Mouse (Mus musculus) ES-E14 (cell line): Measurements from ENCODE around the gene Man2a1.

ENCODE experiments used
- CHD2 ChIP-seq: IDR thresholded peaks from 2 replicates; pipeline ENCODE4 v1.6.1; 2014; ENCODE audit warnings: mild to moderate bottlenecking, low read depth, low read length, inconsistent platforms
- HCFC1 ChIP-seq: IDR thresholded peaks from 2 replicates; pipeline ENCODE4 v1.6.1; 2012; ENCODE audit warnings: low read length, inconsistent platforms, borderline replicate concordance; ENCODE audit not compliant: insufficient read depth
- MAFK ChIP-seq: IDR thresholded peaks from 2 replicates; pipeline ENCODE4 v1.6.1; 2014; ENCODE audit warnings: mild to moderate bottlenecking, low read depth, low read length, inconsistent platforms; ENCODE audit not compliant: insufficient read depth
- ZC3H11A ChIP-seq: IDR thresholded peaks from 2 replicates; pipeline ENCODE4 v1.6.1; 2012; ENCODE audit warnings: low read depth, mild to moderate bottlenecking, inconsistent platforms, low read length, borderline replicate concordance
- ZNF384 ChIP-seq: IDR thresholded peaks from 2 replicates; pipeline ENCODE4 v1.6.1; 2012; ENCODE audit warnings: low read depth, low read length, inconsistent platforms

GRCm38 (mm10) chr17:64753507-64753906 is 153.0 kb downstream of the Man2a1 start:
- TF ChIP-seq MAFK = no peak
- no peak for TF ChIP-seq ZNF384
- TF ChIP-seq ZC3H11A = no peak
- no peak for TF ChIP-seq CHD2
- TF ChIP-seq HCFC1 = no peak
